Mouse (Mus musculus): ENCODE measurements around the gene Atp5g2. TPM values are rescaled to one million over a fixed set of nuclear protein-coding genes. Genes with fewer than 3 reads are reported as not detected.

Atp5g2 gene
- total RNA-seq (2021), result 10 to 100 TPM; 11.4 to 13.4 TPM

- peak; percentile 31 to 52 for DNase-seq (ENCODE audit: extremely low spot score in 1 of 2, low spot score in 1 of 2)
Measured at GRCm38 (mm10) chr15:102672215-102673071, at the start of gene Atp5g2. TSS of gene Atp5g2 (minus strand) at chr15:102672352.

GRCm38 (mm10) chr15:102721016-102721898 is 49.1 kb upstream of the Atp5g2 start:
- no peak for DNase-seq (ENCODE audit: extremely low spot score in 1 of 2, low spot score in 1 of 2)

DNA sequence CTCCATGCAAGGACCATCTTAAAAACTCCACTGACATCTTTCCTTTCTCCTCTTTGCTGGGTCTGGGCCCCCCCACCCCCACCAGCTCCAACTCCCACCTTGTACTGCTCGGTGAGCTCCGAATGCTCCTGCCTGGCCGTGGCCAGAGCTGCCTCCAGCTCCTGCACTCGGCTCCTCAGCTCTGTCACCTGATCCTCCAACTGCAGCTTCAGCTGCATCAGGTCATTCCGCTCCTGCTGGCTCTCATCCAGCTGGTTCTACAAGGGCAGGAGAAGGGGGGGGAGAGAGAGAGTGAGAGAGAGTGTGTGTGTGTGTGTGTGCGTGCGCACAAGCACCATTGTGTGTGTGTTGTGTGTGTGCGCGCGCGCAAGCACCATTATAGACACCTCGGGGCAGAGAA is 44.0 kb upstream of the Atp5g2 start:
- DNase-seq (ENCODE audit: extremely low spot score in 1 of 2, low spot score in 1 of 2), result no peak

- peak in 1 of 2 experiments; percentile 27 for DNase-seq (ENCODE audit: extremely low spot score in 1 of 2, low spot score in 1 of 2)
Measured at GRCm38 (mm10) chr15:102707736-102708269, 35.7 kb upstream of the Atp5g2 start.

- no peak for DNase-seq (ENCODE audit: extremely low spot score in 1 of 2, low spot score in 1 of 2)
Measured at GRCm38 (mm10) chr15:102705923-102706503, 33.9 kb upstream of the Atp5g2 start.

DNA sequence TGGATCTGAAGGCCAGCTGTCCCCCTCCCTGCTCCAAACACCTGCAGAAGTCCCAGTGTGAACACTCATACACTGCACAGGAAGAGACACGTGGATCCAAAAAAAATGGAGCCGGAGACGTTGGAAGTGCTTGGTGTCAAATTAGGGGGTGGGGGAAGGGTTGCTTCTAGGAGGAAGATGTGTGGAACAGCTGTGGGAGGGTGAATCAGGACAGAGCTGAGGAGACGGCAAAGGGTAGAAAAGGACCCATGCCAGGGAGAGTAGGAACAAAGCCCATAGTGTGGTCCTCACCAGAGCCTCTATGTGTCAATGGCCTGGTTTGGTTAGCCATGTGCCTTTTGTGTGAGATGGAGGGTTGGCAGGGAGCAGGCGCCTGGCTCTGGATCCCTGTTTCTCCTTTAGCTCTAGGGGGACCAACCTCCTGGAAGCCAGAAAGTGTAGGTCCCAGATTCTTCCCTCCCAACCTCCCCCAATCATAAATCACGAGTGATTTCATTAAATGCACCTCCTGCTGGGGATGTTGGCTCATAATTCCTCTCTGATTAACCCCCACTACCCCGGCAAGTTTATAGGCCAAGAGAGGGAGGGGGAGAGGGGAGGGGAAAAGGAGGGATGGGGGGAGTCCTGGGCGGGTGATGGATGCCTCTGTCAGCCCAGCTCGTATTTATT is 33.2 kb upstream of the Atp5g2 start:
- DNase-seq (ENCODE audit: extremely low spot score in 1 of 2, low spot score in 1 of 2), result no peak

DNA sequence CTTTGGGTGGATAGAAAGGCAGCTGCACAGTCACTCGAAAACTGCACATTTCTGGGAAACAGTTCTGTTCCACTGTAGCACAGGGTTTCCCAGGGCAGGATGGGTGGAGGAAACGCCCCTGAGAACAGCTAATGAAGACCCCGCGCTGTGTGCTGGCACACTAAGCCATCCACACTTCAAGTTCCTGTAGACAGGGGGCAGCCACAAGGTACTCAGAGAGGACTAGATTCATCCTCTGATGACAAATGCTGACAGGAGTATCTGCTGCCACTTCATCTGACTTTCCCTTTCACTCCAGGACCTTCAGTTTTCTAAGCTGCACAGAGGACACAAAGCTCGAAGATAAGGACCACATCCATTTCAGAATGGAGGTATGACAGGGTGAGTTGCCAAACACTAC is 32.7 kb upstream of the Atp5g2 start:
- DNase-seq (ENCODE audit: extremely low spot score in 1 of 2, low spot score in 1 of 2), result no peak

DNA sequence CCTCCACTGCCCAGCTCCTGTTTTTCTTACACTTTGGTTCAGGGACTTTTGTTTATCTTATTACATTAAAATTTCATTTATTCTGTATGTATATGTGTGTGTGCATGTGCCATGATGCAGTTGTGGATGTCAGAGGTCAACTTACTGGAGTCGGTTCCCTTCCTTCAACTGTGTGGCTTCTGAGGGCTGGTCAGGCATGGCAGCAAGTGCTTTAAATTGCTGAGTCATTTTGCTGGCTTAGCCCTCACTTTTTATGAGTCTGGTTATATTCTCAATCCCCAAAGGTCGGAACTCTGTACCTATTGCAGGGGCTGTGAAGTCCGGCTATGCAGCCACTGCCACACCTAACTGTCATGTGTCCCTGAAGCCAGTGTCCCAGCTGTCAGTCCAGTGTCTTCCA is 30.8 kb upstream of the Atp5g2 start:
- DNase-seq (ENCODE audit: extremely low spot score in 1 of 2, low spot score in 1 of 2), result no peak

DNA sequence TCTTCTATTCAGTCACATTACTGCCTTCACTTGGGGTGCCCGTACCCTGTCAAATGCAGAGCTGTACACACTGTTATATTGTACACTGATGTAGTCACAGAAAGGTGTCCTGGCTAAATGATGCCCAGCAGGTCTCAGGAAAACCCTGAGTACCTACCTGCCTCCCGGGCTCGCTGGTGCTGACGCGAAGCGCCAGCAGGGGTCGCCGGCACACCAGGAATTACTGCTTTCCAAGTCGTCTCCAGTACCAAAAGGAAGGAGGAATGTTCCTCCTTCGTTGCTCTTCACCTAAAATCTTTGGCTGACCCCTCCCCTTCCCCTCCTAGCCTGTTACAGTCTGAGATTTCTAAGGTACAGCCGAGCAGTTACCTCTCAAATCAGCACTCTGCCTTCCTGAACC is 26.0 kb upstream of the Atp5g2 start:
- peak; percentile 86 to 97 for DNase-seq (ENCODE audit: extremely low spot score in 1 of 2, low spot score in 1 of 2)

GRCm38 (mm10) chr15:102696899-102697298 is 24.7 kb upstream of the Atp5g2 start:
- DNase-seq (ENCODE audit: extremely low spot score in 1 of 2, low spot score in 1 of 2), result no peak

- peak in 1 of 2 experiments; percentile 75 for DNase-seq (ENCODE audit: extremely low spot score in 1 of 2, low spot score in 1 of 2)
Measured at GRCm38 (mm10) chr15:102693600-102693999, 21.4 kb upstream of the Atp5g2 start.

DNA sequence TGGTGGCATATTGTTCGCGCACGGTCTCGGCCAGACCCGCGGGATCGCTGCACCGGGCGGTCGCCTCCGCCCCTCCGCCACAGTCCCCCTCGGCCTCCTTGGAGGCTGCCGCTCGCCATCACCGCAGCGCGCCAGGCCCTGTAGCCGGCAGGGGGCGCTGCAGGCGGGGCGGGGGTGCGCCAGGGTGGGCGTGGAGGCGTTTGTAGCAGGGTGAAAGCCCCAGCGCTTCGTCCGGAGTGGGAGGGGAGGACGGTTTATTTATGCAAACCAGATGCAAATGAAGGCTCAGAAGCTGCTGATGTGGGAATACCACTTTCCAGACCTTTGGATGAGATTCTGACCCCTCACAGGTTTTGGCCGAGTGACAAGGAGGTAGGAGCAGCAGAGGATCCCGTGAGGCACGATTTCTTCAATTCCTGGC is 20.8 kb upstream of the Atp5g2 start:
- peak; percentile 77 to 78 for DNase-seq (ENCODE audit: extremely low spot score in 1 of 2, low spot score in 1 of 2)

GRCm38 (mm10) chr15:102692321-102692804 is 20.2 kb upstream of the Atp5g2 start:
- no peak for DNase-seq (ENCODE audit: extremely low spot score in 1 of 2, low spot score in 1 of 2)

DNA sequence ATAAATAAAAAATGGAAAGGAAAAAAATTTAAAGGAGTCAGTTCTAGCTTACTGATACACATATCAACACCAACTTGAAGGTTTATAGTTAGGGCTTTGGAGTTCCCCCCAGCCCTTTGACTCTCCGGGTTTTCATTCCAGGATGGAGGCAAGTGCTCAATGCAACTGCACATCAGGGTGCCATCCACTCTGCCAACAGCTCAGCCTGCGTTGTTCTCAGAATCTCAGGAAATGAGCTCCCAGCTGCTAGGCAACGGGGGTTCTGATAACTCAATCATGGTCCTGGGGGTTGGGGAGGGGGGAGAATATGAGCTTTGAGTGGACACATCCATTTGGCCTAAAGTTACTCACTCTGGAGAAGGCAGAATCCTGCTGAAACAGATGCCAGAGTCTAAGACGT is 13.6 kb upstream of the Atp5g2 start:
- no peak for DNase-seq (ENCODE audit: extremely low spot score in 1 of 2, low spot score in 1 of 2)

DNA sequence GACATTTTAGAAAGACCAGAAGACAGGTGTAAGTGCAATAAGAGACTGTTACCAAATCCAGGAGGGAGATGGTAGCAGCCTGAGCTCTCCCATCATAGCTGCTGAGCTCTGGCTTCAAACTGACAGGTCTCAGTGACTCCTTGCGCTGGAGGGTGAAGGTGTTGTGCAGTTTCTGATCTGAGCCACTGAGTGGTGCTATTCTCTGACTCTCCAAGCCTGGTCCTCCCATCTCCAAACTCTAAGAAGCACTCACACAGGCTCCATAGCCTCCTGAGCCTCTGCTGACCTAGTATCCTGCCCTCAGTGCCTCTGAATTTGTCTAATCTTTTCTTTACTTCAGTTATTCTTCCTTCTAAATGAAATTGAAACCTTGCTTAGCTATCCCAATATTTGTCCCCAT is 11.5 kb upstream of the Atp5g2 start:
- no peak for DNase-seq (ENCODE audit: extremely low spot score in 1 of 2, low spot score in 1 of 2)

- DNase-seq (ENCODE audit: extremely low spot score in 1 of 2, low spot score in 1 of 2), result no peak
Measured at GRCm38 (mm10) chr15:102676345-102676744, 4.2 kb upstream of the Atp5g2 start.

DNA sequence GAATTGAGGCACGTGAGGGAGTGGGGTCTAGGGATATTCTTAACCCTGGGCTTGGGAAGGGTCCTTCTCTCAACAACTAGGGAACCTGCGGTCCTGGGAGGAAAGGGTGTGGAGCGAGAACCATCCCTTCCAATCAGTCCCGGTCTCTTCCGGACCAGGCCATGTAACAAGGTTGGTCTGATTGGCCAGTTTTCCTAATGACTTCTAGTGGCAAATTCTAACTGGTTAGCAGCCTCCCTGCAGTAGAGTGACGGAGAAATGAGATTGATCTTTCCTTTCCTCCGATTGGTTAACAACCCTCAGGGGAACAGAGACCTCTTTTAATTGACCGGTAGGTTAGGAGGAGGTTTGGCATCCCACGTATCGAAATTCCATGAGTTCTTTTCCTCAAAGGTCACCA is 1.4 kb upstream of the Atp5g2 start:
- peak in 1 of 2 experiments; percentile 37 for DNase-seq (ENCODE audit: extremely low spot score in 1 of 2, low spot score in 1 of 2)

- peak; percentile 59 to 64 for DNase-seq (ENCODE audit: extremely low spot score in 1 of 2, low spot score in 1 of 2)
Measured at GRCm38 (mm10) chr15:102671721-102672214, 384 bp downstream of the Atp5g2 start.

GRCm38 (mm10) chr15:102670767-102671575 is 1.2 kb downstream of the Atp5g2 start:
- peak; percentile 88 to 94 for DNase-seq (ENCODE audit: extremely low spot score in 1 of 2, low spot score in 1 of 2)
